Mouse (Mus musculus): Measurements from ENCODE around the gene Acnat1.

- TF ChIP-seq CTCF (IDR thresholded peaks at IDR 0.05; ENCODE audit: borderline replicate concordance, insufficient read depth, low read depth, low read length) (no peak), POLR2A (IDR thresholded peaks at IDR 0.05; ENCODE audit: borderline replicate concordance, insufficient read depth, low read length) (no peak)
These were observed 6.5 kb upstream of the Acnat1 start for GRCm38 (mm10) chr4:49480104-49480760.

Measured in cerebellum, adult 2 months (tissue).